Mouse (Mus musculus) lung, embryonic 16.5 days (tissue): ENCODE results near the gene Tnfsfm13. TPM values are rescaled to one million over a fixed set of nuclear protein-coding genes. Genes with fewer than 3 reads are reported as not detected.

ENCODE experiments used
- ATAC-seq: fragments of 200-750 bp; cut with Nextera tagmentation; 2 replicates; pipeline ENCODE4 v1.8.0; 2017; ENCODE audit warnings: low read depth, mild to moderate bottlenecking, moderate library complexity
- H3K27ac ChIP-seq: fragments of 300-500 bp; sonication (generic); 2 replicates; pipeline ENCODE4 v1.5.1; 2014; ENCODE audit warnings: mild to moderate bottlenecking, control low read depth, low read length
- H3K27me3 ChIP-seq: fragments of 300-500 bp; sonication (generic); 2 replicates; pipeline ENCODE4 v1.6.1; 2014; ENCODE audit warnings: low read depth, low read length, mixed read lengths; ENCODE audit not compliant: control insufficient read depth, insufficient read depth
- H3K36me3 ChIP-seq: fragments of 300-500 bp; sonication (generic); 2 replicates; pipeline ENCODE4 v1.6.1; 2014; ENCODE audit warnings: low read length; ENCODE audit not compliant: control insufficient read depth, insufficient read depth
- H3K4me1 ChIP-seq: fragments of 300-500 bp; sonication (generic); replicated peaks from 2 replicates; pipeline ENCODE4 v1.6.1; 2014; ENCODE audit warnings: low read length, mixed read lengths; ENCODE audit not compliant: control insufficient read depth, insufficient read depth
- H3K4me2 ChIP-seq: fragments of 300-500 bp; sonication (generic); 2 replicates; pipeline ENCODE4 v1.6.1; 2014; ENCODE audit warnings: low read depth, low read length, control low read depth
- H3K4me3 ChIP-seq: fragments of 300-500 bp; sonication (generic); 2 replicates; pipeline ENCODE4 v1.5.1; 2014; ENCODE audit warnings: mild to moderate bottlenecking, low read length, control low read depth
- H3K9ac ChIP-seq: fragments of 300-500 bp; sonication (generic); 2 replicates; pipeline ENCODE4 v1.6.1; 2014; ENCODE audit warnings: low read length, control low read depth
- H3K9me3 ChIP-seq: fragments of 300-500 bp; sonication (generic); 2 replicates; pipeline ENCODE4 v1.6.1; 2016; ENCODE audit warnings: low read length; ENCODE audit not compliant: control insufficient read depth
- WGBS: fragments of 180-500 bp; shearing (Covaris S2); extraction: QIAGEN DNeasy Blood & Tissue Kit; methylation state at CpG from one replicate; pipeline ENCODE4 v1.1.7; 2014; 5-methylcytosine and 5-hydroxymethylcytosine counted together
- polyA plus RNA-seq: library from polyadenylated mRNA; unstranded; fragments of >200 nt; fragmentation: Nextera tagmentation; extraction: Ambion mirVana; gene quantifications from 2 replicates; pipeline ENCODE4 v1.2.1, GENCODE M21; 2015

Tnfsfm13 gene
- polyA plus RNA-seq, 1 experiment from 2014 or later, result 5.0 TPM

DNA sequence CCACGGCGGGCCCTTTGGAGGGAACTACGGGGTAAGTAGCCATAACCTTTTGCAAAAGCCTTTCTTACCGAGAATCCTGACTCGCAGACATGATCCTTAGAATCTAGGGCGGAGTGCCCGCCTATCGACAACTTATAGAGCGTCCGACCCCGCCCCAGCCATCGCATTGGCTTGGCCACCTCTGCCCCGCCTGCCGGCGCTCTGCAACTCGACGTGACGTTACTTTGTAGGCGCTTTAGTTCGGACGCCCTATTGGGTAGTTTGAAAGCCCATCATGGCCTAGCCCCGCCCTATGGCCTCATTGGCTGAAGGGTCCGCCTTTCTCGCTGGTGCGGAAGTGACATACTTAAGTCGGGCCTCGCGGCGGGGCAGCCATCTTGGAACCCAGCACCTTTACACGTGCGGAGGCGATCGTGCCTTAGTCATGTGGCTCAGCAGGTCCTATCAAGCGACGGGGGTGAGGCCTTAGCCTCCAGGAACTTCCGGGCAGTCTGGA is 23.6 kb downstream of the Tnfsfm13 start, which contains the start of gene Eif4a1:
Gene Eif4a1 (minus strand): TSS at position 213 of the 496 bp plus-strand sequence.
- H3K4me1 ChIP-seq, result peaks cover 21% of the 10 kb centered on the region
- peak within 1 kb of the TSS; percentile 97 for H3K27ac ChIP-seq
- peak within 1 kb of the TSS; percentile 68 for H3K4me3 ChIP-seq
- H3K27me3 ChIP-seq, result no peaks in the 10 kb centered on the region
- peak within 1 kb of the TSS; percentile 93 for H3K4me2 ChIP-seq
- ATAC-seq, result peak; percentile 97
- under 1% methylated on average over 36 of the region's 36 CpGs for WGBS
- H3K9ac ChIP-seq, result peak within 1 kb of the TSS; percentile 90
- H3K36me3 ChIP-seq, result peaks cover 51% of the 10 kb centered on the region
- no peaks in the 10 kb centered on the region for H3K9me3 ChIP-seq

- WGBS, result under 1% methylated on average over 43 of the region's 43 CpGs
- Histone ChIP-seq H3K9ac (peak overlapping the region; percentile 90), H3K27ac (peak overlapping the region; percentile 97), H3K27me3 (no peaks in the 10 kb centered on the region), H3K4me1 (peaks cover 21% of the 10 kb centered on the region), H3K4me2 (no peak overlapping the region), H3K9me3 (no peaks in the 10 kb centered on the region), H3K4me3 (peak overlapping the region; percentile 68), H3K36me3 (peaks cover 49% of the 10 kb centered on the region)
- ATAC-seq, result peak; percentile 3; the same call in 1 of the 2 replicates
These were observed 24.2 kb downstream of the Tnfsfm13 start for GRCm38 (mm10) chr11:69671726-69672124.

DNA sequence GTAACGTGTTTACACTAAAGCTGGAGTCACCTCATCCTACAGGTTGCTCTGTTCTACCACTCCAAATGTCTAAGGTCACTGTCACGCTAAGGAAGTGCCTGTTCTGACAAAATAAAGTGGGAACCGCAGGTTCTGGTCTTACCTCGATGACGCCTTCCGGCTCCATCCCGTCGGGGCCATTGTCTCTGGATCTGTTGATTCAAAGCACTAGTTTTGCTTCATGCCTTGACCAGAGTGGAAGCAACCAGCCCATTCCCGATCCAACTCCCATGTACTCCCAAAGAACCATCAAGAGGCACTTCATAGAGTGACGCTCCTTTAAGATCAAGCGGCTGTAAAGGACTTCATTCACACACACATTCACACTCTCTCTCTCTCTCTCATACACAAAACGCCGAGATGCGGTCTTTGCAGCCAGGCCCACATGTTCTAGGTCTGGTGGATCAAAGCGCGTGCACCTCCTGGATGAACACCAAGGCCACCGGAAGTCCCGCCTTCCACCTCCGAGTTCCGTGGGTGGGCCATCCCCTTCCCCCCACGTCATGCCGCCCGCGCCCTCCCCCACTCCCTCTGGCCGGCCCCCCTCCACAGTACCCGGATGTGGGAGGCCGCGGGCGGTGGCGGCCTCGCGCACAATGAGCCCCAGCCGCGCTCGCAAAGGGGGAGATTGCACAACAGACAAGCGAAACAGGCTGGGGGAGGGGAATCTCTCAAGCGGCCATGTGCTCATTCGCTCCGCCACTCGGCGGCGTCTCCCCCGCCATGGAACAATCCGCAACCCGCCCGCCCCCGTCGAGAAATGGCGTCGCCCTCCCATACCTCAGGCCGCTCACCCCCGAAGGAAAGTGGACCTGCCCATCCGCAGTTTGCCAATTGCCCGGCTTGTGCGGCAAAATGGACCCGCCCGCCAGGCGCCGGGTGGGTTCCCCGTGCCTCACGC is 24.8 kb downstream of the Tnfsfm13 start:
- under 1% methylated on average over 50 of the region's 61 CpGs for WGBS
- ATAC-seq, result peak; percentile 78
- H3K9ac ChIP-seq, result peak overlapping the region; percentile 90
- H3K4me1 ChIP-seq, result peaks cover 21% of the 10 kb centered on the region
- no peaks in the 10 kb centered on the region for H3K9me3 ChIP-seq
- peak overlapping the region; percentile 68 for H3K4me3 ChIP-seq
- peak overlapping the region; percentile 93 for H3K4me2 ChIP-seq
- peaks cover 53% of the 10 kb centered on the region for H3K36me3 ChIP-seq
- peak overlapping the region; percentile 97 for H3K27ac ChIP-seq
- H3K27me3 ChIP-seq, result no peaks in the 10 kb centered on the region

GRCm38 (mm10) chr11:69666665-69667005 is 29.3 kb downstream of the Tnfsfm13 start:
- 87% methylated on average over 3 of the region's 3 CpGs for WGBS
- Histone ChIP-seq H3K4me1 (peaks cover 23% of the 10 kb centered on the region), H3K36me3 (peaks cover 53% of the 10 kb centered on the region), H3K27me3 (no peaks in the 10 kb centered on the region), H3K4me2 (no peak overlapping the region), H3K4me3 (no peak overlapping the region), H3K27ac (no peak overlapping the region), H3K9ac (no peak overlapping the region), H3K9me3 (no peaks in the 10 kb centered on the region)
- no peak for ATAC-seq

DNA sequence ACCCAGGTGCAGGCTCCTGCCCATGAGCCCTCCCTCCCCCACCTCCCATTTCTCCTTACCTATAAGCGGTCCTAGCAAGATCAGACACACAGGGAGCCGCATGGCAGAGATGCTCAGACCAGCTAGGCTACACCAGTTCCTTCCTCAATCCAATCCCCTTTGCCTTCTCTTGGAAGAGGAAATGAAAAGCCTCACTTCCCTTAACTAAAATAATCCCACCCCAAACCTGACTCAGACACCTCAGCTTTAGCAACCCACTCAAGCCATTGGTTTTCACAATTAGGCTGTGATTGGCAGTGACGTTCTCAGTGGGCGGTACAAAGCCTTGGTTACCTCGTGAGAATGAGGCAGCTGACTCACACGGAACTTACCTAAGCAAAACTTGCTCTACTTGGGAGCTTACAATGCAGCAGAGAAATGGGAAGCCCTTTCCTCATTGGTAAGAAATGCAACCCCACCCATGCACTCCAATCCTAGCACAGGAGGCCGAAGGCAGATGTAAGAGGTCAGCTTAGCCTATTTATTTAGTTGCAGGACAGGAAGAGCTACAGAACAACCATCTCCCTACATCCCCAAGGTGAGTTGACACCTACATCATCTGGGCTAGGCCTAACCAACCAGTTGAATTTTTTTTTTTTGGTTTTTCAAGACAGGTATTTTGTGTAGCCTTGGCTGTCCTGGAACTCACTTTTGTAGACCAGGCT is 29.8 kb downstream of the Tnfsfm13 start, which contains the start of gene Cd68:
Gene Cd68 (minus strand): TSS at position 193 of the 704 bp plus-strand sequence.
- Histone ChIP-seq H3K36me3 (peaks cover 53% of the 10 kb centered on the region), H3K27me3 (no peaks in the 10 kb centered on the region), H3K4me2 (no peak within 1 kb of the TSS), H3K27ac (no peak within 1 kb of the TSS), H3K4me3 (no peak within 1 kb of the TSS), H3K9ac (peak within 1 kb of the TSS; percentile 9; the same call in 1 of the 2 replicates), H3K9me3 (no peaks in the 10 kb centered on the region), H3K4me1 (peaks cover 28% of the 10 kb centered on the region)
- no peak for ATAC-seq
- 27% methylated on average over 7 of the region's 7 CpGs for WGBS

- H3K27me3 ChIP-seq, result no peaks in the 10 kb centered on the region
- H3K4me1 ChIP-seq, result peaks cover 28% of the 10 kb centered on the region
- 57% methylated on average over 9 of the region's 9 CpGs for WGBS
- H3K27ac ChIP-seq, result no peak overlapping the region
- no peak overlapping the region for H3K4me3 ChIP-seq
- peaks cover 49% of the 10 kb centered on the region for H3K36me3 ChIP-seq
- H3K4me2 ChIP-seq, result no peak overlapping the region
- no peaks in the 10 kb centered on the region for H3K9me3 ChIP-seq
- no peak for ATAC-seq
- no peak overlapping the region for H3K9ac ChIP-seq
These were observed 30.4 kb downstream of the Tnfsfm13 start for GRCm38 (mm10) chr11:69665457-69665960.

DNA sequence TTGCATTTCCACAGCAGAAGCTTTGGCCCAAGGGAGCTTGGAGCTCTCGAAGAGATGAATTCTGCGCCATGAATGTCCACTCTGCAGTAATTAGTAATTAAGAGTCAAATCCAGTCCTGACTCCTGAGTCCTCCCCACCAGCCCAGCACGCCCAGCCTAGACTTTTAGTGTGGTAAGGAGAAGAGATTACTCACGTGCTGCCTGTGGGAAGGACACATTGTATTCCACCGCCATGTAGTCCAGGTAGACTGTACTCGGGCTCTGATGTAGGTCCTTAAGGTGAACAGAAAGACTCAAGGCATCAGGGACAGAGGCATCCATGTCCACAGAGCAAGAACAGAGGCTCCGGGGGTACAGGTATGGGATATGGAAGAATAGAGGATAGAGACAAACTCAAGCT is 31.1 kb downstream of the Tnfsfm13 start:
- no peak for ATAC-seq
- Histone ChIP-seq H3K27ac (no peak overlapping the region), H3K9me3 (no peaks in the 10 kb centered on the region), H3K4me2 (no peak overlapping the region), H3K9ac (peak overlapping the region; percentile 9; the same call in 1 of the 2 replicates), H3K36me3 (peaks cover 45% of the 10 kb centered on the region), H3K4me3 (no peak overlapping the region), H3K27me3 (no peaks in the 10 kb centered on the region), H3K4me1 (peaks cover 22% of the 10 kb centered on the region)
- 87% methylated on average over 7 of the region's 7 CpGs for WGBS

DNA sequence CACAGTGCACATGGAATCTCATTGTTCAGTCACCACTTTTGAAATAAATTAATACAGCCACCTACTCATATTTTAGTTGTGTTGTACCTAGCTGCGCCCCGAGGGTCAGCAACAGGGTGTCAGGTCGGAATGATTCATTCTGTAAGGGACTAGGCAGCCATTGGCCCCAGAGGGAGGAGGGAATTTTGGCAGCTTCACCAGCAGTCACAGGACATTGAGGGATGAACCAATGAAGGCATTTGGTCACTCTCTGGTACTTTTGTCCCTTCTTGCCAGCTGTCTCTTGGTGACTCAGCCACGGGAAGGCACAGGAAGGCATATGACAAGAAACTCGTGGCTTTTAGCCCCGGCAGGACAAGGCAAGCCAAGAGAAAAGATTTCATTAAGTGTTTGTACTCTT is 32.1 kb downstream of the Tnfsfm13 start:
- peak overlapping the region; percentile 97; the same call in 1 of the 2 replicates for H3K27ac ChIP-seq
- H3K27me3 ChIP-seq, result no peaks in the 10 kb centered on the region
- no peak overlapping the region for H3K4me2 ChIP-seq
- WGBS, result 76% methylated on average over 6 of the region's 6 CpGs
- H3K9me3 ChIP-seq, result no peaks in the 10 kb centered on the region
- peaks cover 36% of the 10 kb centered on the region for H3K36me3 ChIP-seq
- no peak overlapping the region for H3K9ac ChIP-seq
- no peak overlapping the region for H3K4me3 ChIP-seq
- H3K4me1 ChIP-seq, result peaks cover 13% of the 10 kb centered on the region
- ATAC-seq, result no peak
